Mouse (Mus musculus) liver, embryonic 14.5 days (tissue): Measurements from ENCODE around the gene Ces2e. TPM values are rescaled to one million over a fixed set of nuclear protein-coding genes. Genes with fewer than 3 reads are reported as not detected.

ENCODE experiments used
- ATAC-seq: fragments of 200-750 bp; cut with Nextera tagmentation; 2 replicates; pipeline ENCODE4 v1.8.0; 2017; ENCODE audit warnings: moderate number of reproducible peaks, mild to moderate bottlenecking, moderate library complexity; ENCODE audit not compliant: insufficient read depth
- DNase-seq, 3 experiments: peaks; one replicate each; pipeline ENCODE4 v3.0.0-alpha.2; 2012 to 2013; ENCODE audit warnings: low read depth in 3 of 3, low spot score in 3 of 3
- H3K27ac ChIP-seq: fragments of 300-500 bp; sonication (generic); 2 replicates; pipeline ENCODE4 v1.5.1; 2014; ENCODE audit warnings: moderate library complexity, mild to moderate bottlenecking, control low read depth, inconsistent platforms
- H3K27me3 ChIP-seq: fragments of 300-500 bp; sonication (generic); 2 replicates; pipeline ENCODE4 v1.6.1; 2014; ENCODE audit warnings: mild to moderate bottlenecking, low read length, moderate library complexity; ENCODE audit not compliant: control insufficient read depth, insufficient read depth
- H3K36me3 ChIP-seq: fragments of 300-500 bp; sonication (generic); replicated peaks from 2 replicates; pipeline ENCODE4 v1.6.1; 2014; ENCODE audit warnings: low read depth; ENCODE audit not compliant: control insufficient read depth, insufficient read depth
- H3K4me1 ChIP-seq, 2 experiments: fragments of 200-500 bp in 1 of 2; fragments of 300-500 bp in 1 of 2; sonication (generic) in 1 of 2; replicated peaks; 2 replicates each; pipeline ENCODE4 v1.6.1; 2012 to 2014; ENCODE audit warnings: antibody characterized with exemption in 1 of 2, inconsistent platforms in 1 of 2, low read length in 1 of 2; ENCODE audit not compliant: control insufficient read depth in 2 of 2, insufficient read depth in 2 of 2
- H3K4me2 ChIP-seq: fragments of 300-500 bp; sonication (generic); 2 replicates; pipeline ENCODE4 v1.6.1; 2014; ENCODE audit warnings: low read depth, mild to moderate bottlenecking, control low read depth, moderate library complexity
- H3K4me3 ChIP-seq, 2 experiments: fragments of 200-500 bp in 1 of 2; fragments of 300-500 bp in 1 of 2; sonication (generic) in 1 of 2; 2 replicates each; pipeline ENCODE4 v1.5.1; 2012 to 2014; ENCODE audit warnings: low read depth in 2 of 2, low read length in 2 of 2, mild to moderate bottlenecking in 2 of 2, control low read depth in 1 of 2, inconsistent platforms in 1 of 2, moderate library complexity in 1 of 2; ENCODE audit not compliant: insufficient read depth in 1 of 2
- H3K9ac ChIP-seq: fragments of 300-500 bp; sonication (generic); replicated peaks from 2 replicates; pipeline ENCODE4 v1.6.1; 2014; ENCODE audit warnings: mild to moderate bottlenecking, control low read depth, moderate library complexity
- H3K9me3 ChIP-seq: fragments of 300-500 bp; sonication (generic); 2 replicates; pipeline ENCODE4 v1.6.1; 2016; ENCODE audit warnings: low read length, mixed read lengths; ENCODE audit not compliant: control insufficient read depth
- CTCF ChIP-seq: IDR thresholded peaks from 2 replicates; pipeline ENCODE4 v1.5.1; 2016; ENCODE audit warnings: antibody characterized with exemption, low read depth, control low read depth
- EP300 ChIP-seq: IDR thresholded peaks from 2 replicates; pipeline ENCODE4 v1.6.1; 2016; ENCODE audit warnings: antibody characterized with exemption, low read depth
- WGBS: fragments of 180-500 bp; shearing (Covaris S2); extraction: QIAGEN DNeasy Blood & Tissue Kit; methylation state at CpG from one replicate; pipeline ENCODE4 v1.1.7; 2014; ENCODE audit not compliant: insufficient replicate concordance; 5-methylcytosine and 5-hydroxymethylcytosine counted together
- polyA plus RNA-seq, 2 experiments: library from polyadenylated mRNA; depleted of rRNA in 1 of 2; stranded (reverse) in 1 of 2; unstranded in 1 of 2; fragments of >200 nt; fragmentation: Nextera tagmentation in 1 of 2; extraction: Ambion mirVana in 1 of 2; gene quantifications; 2 replicates each; pipeline versions ENCODE4 v1.2.1 to v1.2.3; 2012 to 2014

Ces2e gene
- polyA plus RNA-seq, 2 experiments: 1.6 to 2.1 TPM

- Histone ChIP-seq H3K9ac (no peak overlapping the region), H3K9me3 (no peaks in the 10 kb centered on the region), H3K4me3 (no peak overlapping the region), H3K36me3 (no peaks in the 10 kb centered on the region), H3K27ac (no peak overlapping the region), H3K4me2 (no peak overlapping the region), H3K4me1 (no peaks in the 10 kb centered on the region; a peak in 1 of 4 replicates), H3K27me3 (no peaks in the 10 kb centered on the region)
- DNase-seq (no peak), ATAC-seq (no peak)
- 58% methylated on average over 3 of the region's 3 CpGs for WGBS
- no peak for TF ChIP-seq CTCF
- no peak for TF ChIP-seq EP300
These were observed 1.2 kb downstream of the Ces2e start for GRCm38 (mm10) chr8:104927301-104927700.

- H3K27me3 ChIP-seq: no peaks in the 10 kb centered on the region
- no peak overlapping the region for H3K4me3 ChIP-seq
- DNase-seq (no peak), ATAC-seq (no peak)
- no peaks in the 10 kb centered on the region for H3K9me3 ChIP-seq
- H3K27ac ChIP-seq: no peak overlapping the region
- no peak overlapping the region for H3K9ac ChIP-seq
- H3K36me3 ChIP-seq: no peaks in the 10 kb centered on the region
- 56% methylated on average over 2 of the region's 2 CpGs for WGBS
- TF ChIP-seq CTCF: peak; percentile 41; the same call in 1 of the 2 replicates
- TF ChIP-seq EP300: no peak
- no peaks in the 10 kb centered on the region for H3K4me1 ChIP-seq
- H3K4me2 ChIP-seq: no peak overlapping the region
These were observed 18.6 kb downstream of the Ces2e start for GRCm38 (mm10) chr8:104944665-104945064.

- Histone ChIP-seq H3K9me3 (no peaks in the 10 kb centered on the region), H3K27ac (no peak within 1 kb of the TSS), H3K36me3 (no peaks in the 10 kb centered on the region), H3K4me3 (no peak within 1 kb of the TSS), H3K27me3 (no peaks in the 10 kb centered on the region), H3K4me1 (no peaks in the 10 kb centered on the region), H3K4me2 (no peak within 1 kb of the TSS), H3K9ac (no peak within 1 kb of the TSS)
- no peak for DNase-seq
- 53% methylated on average over 4 of the region's 4 CpGs for WGBS
- no peak for ATAC-seq
- TF ChIP-seq CTCF: no peak
- no peak for TF ChIP-seq EP300
These were observed 21.0 kb downstream of the Ces2e start, which contains the start of gene Ces2f for GRCm38 (mm10) chr8:104947056-104947455. Gene Ces2f (plus strand): TSS chr8:104947356.

- Histone ChIP-seq H3K9ac (no peak overlapping the region), H3K4me3 (no peak overlapping the region), H3K36me3 (no peaks in the 10 kb centered on the region), H3K27me3 (no peaks in the 10 kb centered on the region), H3K4me2 (no peak overlapping the region), H3K4me1 (no peaks in the 10 kb centered on the region), H3K27ac (no peak overlapping the region), H3K9me3 (no peaks in the 10 kb centered on the region)
- WGBS: 52% methylated on average over 5 of the region's 5 CpGs
- TF ChIP-seq CTCF (no peak), EP300 (no peak)
- DNase-seq (no peak), ATAC-seq (no peak)
These were observed 23.0 kb downstream of the Ces2e start for GRCm38 (mm10) chr8:104949031-104949430.

GRCm38 (mm10) chr8:104961537-104961961 lies 35.5 kb downstream of the Ces2e start, which contains the start of gene Ces2g:
Gene Ces2g (plus strand): TSS chr8:104961718.
- Histone ChIP-seq H3K9me3 (no peaks in the 10 kb centered on the region), H3K9ac (peak within 1 kb of the TSS; percentile 88), H3K27ac (peak within 1 kb of the TSS; percentile 93), H3K27me3 (no peaks in the 10 kb centered on the region), H3K36me3 (peaks cover 24% of the 10 kb centered on the region), H3K4me3 (peak within 1 kb of the TSS; percentile 78 to 84), H3K4me1 (peaks cover 14 to 18% of the 10 kb centered on the region in 2 experiments), H3K4me2 (peak within 1 kb of the TSS; percentile 72)
- DNase-seq: peak in 2 of 3 experiments; percentile 10 to 19
- WGBS: 35% methylated on average over 5 of the region's 5 CpGs
- TF ChIP-seq EP300: no peak
- peak; percentile 48; the same call in 1 of the 2 replicates for ATAC-seq
